Mouse (Mus musculus) forebrain, embryonic 11.5 days (tissue): ENCODE measurements around the gene Ptpn3. TPM values are rescaled to one million over a fixed set of nuclear protein-coding genes. Genes with fewer than 3 reads are reported as not detected.

Source experiments
- ATAC-seq: fragments of 200-750 bp; cut with Nextera tagmentation; replicated peaks from 2 replicates; pipeline ENCODE4 v1.8.0; 2017; ENCODE audit warnings: moderate TSS enrichment; ENCODE audit not compliant: low FRiP score
- DNase-seq: peaks from one replicate; pipeline ENCODE4 v3.0.0-alpha.2; 2017; ENCODE audit warnings: low spot score
- H3K27ac ChIP-seq: fragments of 300-500 bp; sonication (generic); 2 replicates; pipeline ENCODE4 v1.5.1; 2014; ENCODE audit warnings: low read depth, low read length
- H3K27me3 ChIP-seq: fragments of 300-500 bp; sonication (generic); 2 replicates; pipeline ENCODE4 v1.6.1; 2014; ENCODE audit warnings: mild to moderate bottlenecking, low read length, mixed read lengths; ENCODE audit not compliant: control insufficient read depth, insufficient read depth
- H3K36me3 ChIP-seq: fragments of 300-500 bp; sonication (generic); 2 replicates; pipeline ENCODE4 v1.6.1; 2014; ENCODE audit warnings: mild to moderate bottlenecking, low read length, moderate library complexity, mixed read lengths; ENCODE audit not compliant: control insufficient read depth, insufficient read depth
- H3K4me1 ChIP-seq: fragments of 300-500 bp; sonication (generic); replicated peaks from 2 replicates; pipeline ENCODE4 v1.6.1; 2014; ENCODE audit warnings: low read length, mixed read lengths; ENCODE audit not compliant: control insufficient read depth, insufficient read depth
- H3K4me2 ChIP-seq: fragments of 300-500 bp; sonication (generic); 2 replicates; pipeline ENCODE4 v1.6.1; 2014; ENCODE audit warnings: low read depth, mild to moderate bottlenecking, low read length, moderate library complexity, mixed read lengths; ENCODE audit not compliant: severe bottlenecking
- H3K4me3 ChIP-seq: fragments of 300-500 bp; sonication (generic); 2 replicates; pipeline ENCODE4 v1.5.1; 2014; ENCODE audit warnings: low read depth, low read length
- H3K9ac ChIP-seq: fragments of 300-500 bp; sonication (generic); 2 replicates; pipeline ENCODE4 v1.6.1; 2014; ENCODE audit warnings: low read length
- H3K9me3 ChIP-seq: fragments of 300-500 bp; sonication (generic); 2 replicates; pipeline ENCODE4 v1.6.1; 2016; ENCODE audit warnings: low read length, mixed read lengths; ENCODE audit not compliant: control insufficient read depth
- WGBS: fragments of 180-500 bp; shearing (Covaris S2); extraction: QIAGEN DNeasy Blood & Tissue Kit; methylation state at CpG from one replicate; pipeline ENCODE4 v1.1.7; 2014; 5-methylcytosine and 5-hydroxymethylcytosine counted together
- polyA plus RNA-seq: library from polyadenylated mRNA; unstranded; fragments of >200 nt; fragmentation: Nextera tagmentation; extraction: Ambion mirVana; gene quantifications from 2 replicates; pipeline ENCODE4 v1.2.1, GENCODE M21; 2014

The Ptpn3 gene
- polyA plus RNA-seq, 1 experiment from 2014 or later, result 0.81 TPM

GRCm38 (mm10) chr4:57243312-57243711 lies 58.3 kb downstream of the Ptpn3 start:
- no peak overlapping the region for H3K9ac ChIP-seq
- no peaks in the 10 kb centered on the region for H3K27me3 ChIP-seq
- DNase-seq (no peak), ATAC-seq (no peak)
- H3K4me3 ChIP-seq, result no peak overlapping the region
- no peak overlapping the region for H3K27ac ChIP-seq
- WGBS, result 42% methylated on average over 11 of the region's 11 CpGs
- no peak overlapping the region for H3K4me2 ChIP-seq
- no peaks in the 10 kb centered on the region for H3K36me3 ChIP-seq
- no peaks in the 10 kb centered on the region for H3K4me1 ChIP-seq
- H3K9me3 ChIP-seq, result no peaks in the 10 kb centered on the region

GRCm38 (mm10) chr4:57240934-57241333 lies 60.7 kb downstream of the Ptpn3 start:
- ATAC-seq, result no peak
- H3K4me2 ChIP-seq, result no peak overlapping the region

GRCm38 (mm10) chr4:57240100-57240499 lies 61.5 kb downstream of the Ptpn3 start:
- no peak overlapping the region for H3K4me3 ChIP-seq
- H3K36me3 ChIP-seq, result no peaks in the 10 kb centered on the region
- DNase-seq, result no peak
- ATAC-seq, result no peak
- H3K27me3 ChIP-seq, result no peaks in the 10 kb centered on the region
- H3K9me3 ChIP-seq, result no peaks in the 10 kb centered on the region
- no peak overlapping the region for H3K27ac ChIP-seq
- no peaks in the 10 kb centered on the region for H3K4me1 ChIP-seq
- H3K4me2 ChIP-seq, result no peak overlapping the region
- no peak overlapping the region for H3K9ac ChIP-seq
- WGBS, result 73% methylated on average over 7 of the region's 7 CpGs

More at GRCm38 (mm10) chr4:57240934-57241333, 60.7 kb downstream of the Ptpn3 start:
- Histone ChIP-seq H3K27me3 (no peaks in the 10 kb centered on the region), H3K36me3 (no peaks in the 10 kb centered on the region), H3K9me3 (no peaks in the 10 kb centered on the region), H3K4me3 (no peak overlapping the region), H3K4me1 (no peaks in the 10 kb centered on the region), H3K9ac (no peak overlapping the region), H3K27ac (no peak overlapping the region)
- WGBS, result 88% methylated on average over 10 of the region's 10 CpGs
- DNase-seq, result no peak

GRCm38 (mm10) chr4:57239112-57239511 lies 62.5 kb downstream of the Ptpn3 start:
- H3K9ac ChIP-seq, result no peak overlapping the region
- no peak overlapping the region for H3K4me3 ChIP-seq
- H3K27ac ChIP-seq, result no peak overlapping the region
- DNase-seq, result no peak
- no peaks in the 10 kb centered on the region for H3K9me3 ChIP-seq
- no peaks in the 10 kb centered on the region for H3K27me3 ChIP-seq
- H3K4me1 ChIP-seq, result no peaks in the 10 kb centered on the region
- no peak overlapping the region for H3K4me2 ChIP-seq
- no peaks in the 10 kb centered on the region for H3K36me3 ChIP-seq
- no peak for ATAC-seq
- WGBS, result 80% methylated on average over 6 of the region's 6 CpGs

- H3K27ac ChIP-seq, result no peak overlapping the region
- no peak for ATAC-seq
- WGBS, result 80% methylated on average over 7 of the region's 7 CpGs
Measured at GRCm38 (mm10) chr4:57238118-57238517, 63.5 kb downstream of the Ptpn3 start.

GRCm38 (mm10) chr4:57236513-57236912 lies 65.1 kb downstream of the Ptpn3 start:
- no peak for DNase-seq
- Histone ChIP-seq H3K4me2 (no peak overlapping the region), H3K27ac (no peak overlapping the region), H3K36me3 (no peaks in the 10 kb centered on the region), H3K9ac (no peak overlapping the region), H3K4me1 (no peaks in the 10 kb centered on the region), H3K9me3 (no peaks in the 10 kb centered on the region), H3K4me3 (no peak overlapping the region), H3K27me3 (no peaks in the 10 kb centered on the region)
- WGBS, result 86% methylated on average over 5 of the region's 5 CpGs
- no peak for ATAC-seq

More at GRCm38 (mm10) chr4:57238118-57238517, 63.5 kb downstream of the Ptpn3 start:
- Histone ChIP-seq H3K36me3 (no peaks in the 10 kb centered on the region), H3K4me1 (no peaks in the 10 kb centered on the region), H3K9me3 (no peaks in the 10 kb centered on the region), H3K4me3 (no peak overlapping the region), H3K27me3 (no peaks in the 10 kb centered on the region), H3K9ac (no peak overlapping the region), H3K4me2 (no peak overlapping the region)
- no peak for DNase-seq

GRCm38 (mm10) chr4:57235741-57236140 lies 65.9 kb downstream of the Ptpn3 start:
- Histone ChIP-seq H3K4me3 (no peak overlapping the region), H3K9me3 (no peaks in the 10 kb centered on the region), H3K4me2 (no peak overlapping the region), H3K36me3 (no peaks in the 10 kb centered on the region), H3K4me1 (no peaks in the 10 kb centered on the region), H3K27ac (no peak overlapping the region), H3K9ac (no peak overlapping the region), H3K27me3 (no peaks in the 10 kb centered on the region)
- DNase-seq (no peak), ATAC-seq (no peak)
- WGBS, result 73% methylated on average over 4 of the region's 4 CpGs

GRCm38 (mm10) chr4:57234348-57234747 lies 67.3 kb downstream of the Ptpn3 start:
- Histone ChIP-seq H3K27me3 (no peaks in the 10 kb centered on the region), H3K36me3 (no peaks in the 10 kb centered on the region), H3K27ac (no peak overlapping the region), H3K9me3 (no peaks in the 10 kb centered on the region), H3K4me1 (no peaks in the 10 kb centered on the region), H3K4me3 (no peak overlapping the region), H3K9ac (no peak overlapping the region), H3K4me2 (no peak overlapping the region)
- DNase-seq (no peak), ATAC-seq (no peak)
- 81% methylated on average over 7 of the region's 7 CpGs for WGBS

- Histone ChIP-seq H3K27ac (no peak overlapping the region), H3K27me3 (no peaks in the 10 kb centered on the region), H3K9me3 (no peaks in the 10 kb centered on the region), H3K4me2 (no peak overlapping the region), H3K9ac (no peak overlapping the region), H3K4me1 (no peaks in the 10 kb centered on the region), H3K4me3 (no peak overlapping the region), H3K36me3 (no peaks in the 10 kb centered on the region)
- ATAC-seq (no peak), DNase-seq (no peak)
- 88% methylated on average over 8 of the region's 8 CpGs for WGBS
Measured at GRCm38 (mm10) chr4:57232439-57232838, 69.2 kb downstream of the Ptpn3 start.
